Mouse (Mus musculus) lung, adult 10 weeks (tissue): ENCODE measurements around the gene Olfr1270. TPM values are rescaled to one million over a fixed set of nuclear protein-coding genes. Genes with fewer than 3 reads are reported as not detected.

Source experiments
- polyA plus RNA-seq: library from polyadenylated mRNA; stranded (reverse); fragments of 350-450 nt; fragmentation: Illumina TruSeq; extraction: RNeasy Lipid Tissue Mini Kit (QIAGEN cat#74804); gene quantifications from one replicate; pipeline ENCODE4 v1.2.3, GENCODE M21; 2014; ENCODE audit warnings: low read depth, low replicate concordance; ENCODE audit not compliant: insufficient read depth

Olfr1270 gene
- polyA plus RNA-seq, result not detected

GRCm38 (mm10) chr2:90152991-90153390 is at the start of gene Olfr1270:
Olfr1270 (minus strand) TSS chr2:90153091.

GRCm38 (mm10) chr2:90142196-90142595 is 10.7 kb downstream of the Olfr1270 start, which contains the start of gene Olfr32:
Olfr32 (minus strand) TSS chr2:90142296.

GRCm38 (mm10) chr2:90121312-90121711 is 31.6 kb downstream of the Olfr1270 start, which contains the start of gene Olfr1269:
Olfr1269 (minus strand) TSS chr2:90121412.

Other genes starting within 250 kb of the Olfr1270 start
- gene Olfr1258, start 225.8 kb downstream of the Olfr1270 start, polyA plus RNA-seq, result not detected
- gene Olfr1259, start 204.4 kb downstream of the Olfr1270 start, polyA plus RNA-seq, result not detected
- gene Olfr1260, start 178.8 kb downstream of the Olfr1270 start, polyA plus RNA-seq, result not detected
- gene Olfr1261, start 161.9 kb downstream of the Olfr1270 start, polyA plus RNA-seq, result not detected
- gene Olfr1262, start 152.9 kb downstream of the Olfr1270 start, polyA plus RNA-seq, result not detected
- gene Olfr1263, start 141.0 kb downstream of the Olfr1270 start, polyA plus RNA-seq, result not detected
- not detected for gene Olfr1264, start 127.5 kb downstream of the Olfr1270 start, polyA plus RNA-seq
- not detected for gene Olfr1265, start 117.8 kb downstream of the Olfr1270 start, polyA plus RNA-seq
- gene Olfr140, start 89.5 kb downstream of the Olfr1270 start, polyA plus RNA-seq, result not detected
- gene Olfr1269, start 31.7 kb downstream of the Olfr1270 start, polyA plus RNA-seq, result not detected
- not detected for gene Olfr32, start 10.8 kb downstream of the Olfr1270 start, polyA plus RNA-seq
- not detected for gene Olfr1506, start 71.4 kb upstream of the Olfr1270 start, polyA plus RNA-seq
- gene Olfr142, start 104.5 kb upstream of the Olfr1270 start, polyA plus RNA-seq, result not detected
- not detected for gene Olfr1271, start 117.9 kb upstream of the Olfr1270 start, polyA plus RNA-seq
- gene Olfr1272, start 139.8 kb upstream of the Olfr1270 start, polyA plus RNA-seq, result not detected
- gene Gm13769, start 169.1 kb upstream of the Olfr1270 start, polyA plus RNA-seq, result not detected
- gene Olfr1274-ps, start 245.6 kb upstream of the Olfr1270 start, polyA plus RNA-seq, result not detected